ENCODE assay signal across 27 mouse cellular contexts in genomic region chr5:89000598-89000997, GRCm38 (mm10).
"Had no signal": no experiment of that assay in that cellular context is flagged by ENCODE, and none has a peak within 500 bp of the region (broad histone marks: within the 10 kb centered on the region; RNA-seq: fewer than 3 reads in every experiment).

No protein-coding gene starts in this region.

- H3K27me3 ChIP-seq: heart, embryonic 12.5 days; heart, embryonic 13.5 days; heart, embryonic 15.5 days; hindbrain, embryonic 12.5 days; hindbrain, embryonic 13.5 days; hindbrain, embryonic 15.5 days; intestine, embryonic 15.5 days; kidney, embryonic 15.5 days had no signal

- H3K27ac ChIP-seq: heart, embryonic 10.5 days; heart, embryonic 13.5 days; heart, embryonic 15.5 days; hindbrain, embryonic 10.5 days; hindbrain, embryonic 12.5 days; hindbrain, embryonic 13.5 days; hindbrain, embryonic 14.5 days; hindbrain, embryonic 15.5 days; hindbrain, postnatal 0 days; intestine, embryonic 15.5 days; kidney, embryonic 15.5 days; kidney, postnatal 0 days; layer of hippocampus, adult 2 months; left cerebral cortex, adult 2 months had no signal

- DNase-seq: heart, postnatal 10 days; heart, postnatal 14 days; heart, postnatal 36 days; heart, postnatal 4 days; kidney, adult 11 months; kidney, adult 18-20 months; kidney, postnatal 10 days; kidney, postnatal 14 days; kidney, postnatal 25 days; kidney, postnatal 4 days; layer of hippocampus, adult 9-11 months; layer of hippocampus, postnatal 36 days had no signal

- H3K36me3 ChIP-seq: heart, embryonic 10.5 days; heart, embryonic 12.5 days; heart, embryonic 15.5 days; hindbrain, embryonic 10.5 days; hindbrain, embryonic 12.5 days; hindbrain, embryonic 13.5 days; hindbrain, embryonic 15.5 days; intestine, embryonic 15.5 days had no signal

- H3K4me1 ChIP-seq: heart, embryonic 10.5 days; heart, embryonic 12.5 days; hindbrain, embryonic 10.5 days; hindbrain, embryonic 12.5 days; hindbrain, embryonic 13.5 days; hindbrain, embryonic 15.5 days; intestine, embryonic 15.5 days; kidney, embryonic 15.5 days had no signal

- H3K4me3 ChIP-seq: heart, embryonic 10.5 days; heart, embryonic 12.5 days; heart, embryonic 13.5 days; heart, embryonic 15.5 days; hindbrain, embryonic 10.5 days; hindbrain, embryonic 12.5 days; hindbrain, embryonic 13.5 days; hindbrain, embryonic 15.5 days; intestine, embryonic 15.5 days; kidney, embryonic 15.5 days; layer of hippocampus, adult 2 months; left cerebral cortex, adult 2 months had no signal
